Mouse (Mus musculus) MEL (cell line): Measurements from ENCODE around the gene Kremen2.

Experiments used
- CTCF ChIP-seq, 3 experiments: IDR thresholded peaks in 2 of 3; conservative IDR thresholded peaks in 1 of 3; 2 replicates each; pipeline ENCODE4 v1.5.1; 2011 to 2012; ENCODE audit warnings: low read length in 3 of 3, low read depth in 2 of 3, mild to moderate bottlenecking in 2 of 3, improper control_type of control experiment in 1 of 3, inconsistent platforms in 1 of 3, mixed read lengths in 1 of 3, moderate library complexity in 1 of 3; ENCODE audit not compliant: control insufficient read depth in 1 of 3, insufficient read depth in 1 of 3, poor library complexity in 1 of 3, severe bottlenecking in 1 of 3
- EP300 ChIP-seq, 2 experiments: IDR thresholded peaks; 2 replicates each; pipeline ENCODE4 v1.6.1; 2011; ENCODE audit warnings: improper control_type of control experiment in 2 of 2, low read length in 2 of 2, low read depth in 1 of 2, mild to moderate bottlenecking in 1 of 2
- GATA1 ChIP-seq: IDR thresholded peaks from 2 replicates; pipeline ENCODE4 v1.6.1; 2011; ENCODE audit warnings: low read depth, low read length, improper control_type of control experiment
- MAZ ChIP-seq: IDR thresholded peaks from 2 replicates; pipeline ENCODE4 v1.6.1; 2012; ENCODE audit warnings: low read depth, mild to moderate bottlenecking, inconsistent platforms, low read length, improper control_type of control experiment
- MXI1 ChIP-seq: IDR thresholded peaks from 2 replicates; pipeline ENCODE4 v1.6.1; 2011; ENCODE audit warnings: mild to moderate bottlenecking, low read depth, low read length, improper control_type of control experiment
- NRF1 ChIP-seq: IDR thresholded peaks from 2 replicates; pipeline ENCODE4 v1.6.1; 2014; ENCODE audit warnings: low read depth, mild to moderate bottlenecking, inconsistent platforms, low read length, improper control_type of control experiment, moderate library complexity; ENCODE audit not compliant: poor library complexity, insufficient read depth, severe bottlenecking
- POLR2A ChIP-seq, 2 experiments: IDR thresholded peaks; 2 replicates each; pipeline ENCODE4 v1.6.1; 2011 to 2012; ENCODE audit warnings: low read length in 2 of 2, mild to moderate bottlenecking in 2 of 2, control low read depth in 1 of 2, improper control_type of control experiment in 1 of 2, low read depth in 1 of 2, moderate library complexity in 1 of 2; ENCODE audit not compliant: control insufficient read depth in 1 of 2, insufficient read depth in 1 of 2, poor library complexity in 1 of 2
- RCOR1 ChIP-seq: IDR thresholded peaks from 2 replicates; pipeline ENCODE4 v1.6.1; 2012; ENCODE audit warnings: low read depth, mild to moderate bottlenecking, inconsistent platforms, low read length, improper control_type of control experiment
- TCF12 ChIP-seq: IDR thresholded peaks from 2 replicates; pipeline ENCODE4 v1.6.1; 2014; ENCODE audit warnings: low read depth, mild to moderate bottlenecking, inconsistent platforms, low read length, improper control_type of control experiment, moderate library complexity
- UBTF ChIP-seq: IDR thresholded peaks from 2 replicates; pipeline ENCODE4 v1.6.1; 2012; ENCODE audit warnings: low read depth, mild to moderate bottlenecking, inconsistent platforms, low read length, improper control_type of control experiment, moderate library complexity, borderline replicate concordance; ENCODE audit not compliant: insufficient read depth
- USF2 ChIP-seq, 2 experiments: IDR thresholded peaks; 2 replicates each; pipeline ENCODE4 v1.6.1; 2011 to 2012; ENCODE audit warnings: improper control_type of control experiment in 2 of 2, low read length in 2 of 2, borderline replicate concordance in 1 of 2, inconsistent platforms in 1 of 2, low read depth in 1 of 2, mild to moderate bottlenecking in 1 of 2; ENCODE audit not compliant: insufficient read depth in 1 of 2

DNA sequence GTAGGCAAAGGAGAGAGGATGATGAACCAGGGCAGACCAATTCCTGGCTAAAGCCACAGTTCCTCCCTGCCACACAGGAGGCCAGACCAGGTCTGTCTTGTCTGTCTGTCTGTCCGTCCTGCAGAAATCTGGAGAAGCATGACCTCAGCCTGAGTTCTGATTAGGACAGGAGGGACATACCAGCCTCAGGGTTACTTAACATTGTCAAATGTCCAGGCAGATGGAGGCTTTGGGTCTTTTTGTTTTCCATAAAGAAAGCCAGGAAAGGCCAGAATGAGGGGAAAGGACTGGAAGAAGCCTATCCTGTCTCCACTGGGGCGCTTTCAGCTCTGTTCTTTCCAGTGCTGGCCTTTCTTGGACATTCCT, 6.8 kb downstream of the Kremen2 start:
- TF ChIP-seq GATA1, result no peak
- TF ChIP-seq USF2 (IDR thresholded peaks at IDR 0.05; ENCODE audit: borderline replicate concordance in 1 of 2, insufficient read depth in 1 of 2, low read depth in 1 of 2, low read length in 2 of 2), result no peak
- no peak for TF ChIP-seq POLR2A (IDR thresholded peaks at IDR 0.05; ENCODE audit: control insufficient read depth in 1 of 2, insufficient read depth in 1 of 2, low read depth in 1 of 2, low read length in 2 of 2, poor library complexity in 1 of 2)
- no peak for TF ChIP-seq TCF12
- no peak for TF ChIP-seq MXI1
- no peak for TF ChIP-seq NRF1
- no peak for TF ChIP-seq UBTF
- no peak for TF ChIP-seq RCOR1
- TF ChIP-seq EP300 (IDR thresholded peaks at IDR 0.05; ENCODE audit: low read depth in 1 of 2, low read length in 2 of 2), result no peak
- TF ChIP-seq MAZ, result no peak
- no peak for TF ChIP-seq CTCF (IDR thresholded peaks at IDR 0.05 in 2 of 3, conservative IDR thresholded peaks at IDR 0.05 in 1 of 3; ENCODE audit: control insufficient read depth in 1 of 3, insufficient read depth in 1 of 3, low read depth in 2 of 3, low read length in 3 of 3, poor library complexity in 1 of 3, severe bottlenecking in 1 of 3)
